Mouse (Mus musculus): ENCODE measurements around the gene Avpr1b. TPM values are rescaled to one million over a fixed set of nuclear protein-coding genes. Genes with fewer than 3 reads are reported as not detected.

Gene Avpr1b
- total RNA-seq, 2 experiments from 2014 or later = not detected

Other genes with a start within 250 kb of the Avpr1b start
- 10 to 100 TPM; 25.0 to 29.4 TPM for gene Srgap2, start 71.9 kb upstream of the Avpr1b start, total RNA-seq (2021)
- gene Fam72a, start 71.3 kb upstream of the Avpr1b start, total RNA-seq (2021) = under 1 TPM; 0.83 to 0.93 TPM
- gene Ctse, start 39.1 kb downstream of the Avpr1b start, total RNA-seq (2021) = 1 to 10 TPM; 2.8 to 2.9 TPM
- 1 to 10 TPM; 4.2 to 4.5 TPM for gene Rab7b, start 89.5 kb downstream of the Avpr1b start, total RNA-seq (2021)
- not detected for gene Slc26a9, start 144.8 kb downstream of the Avpr1b start, total RNA-seq (2021)
- 1 to 10 TPM; 4.4 TPM for gene Pm20d1, start 198.1 kb downstream of the Avpr1b start, total RNA-seq (2021)
- 10 to 100 TPM; 35.7 to 49.1 TPM for gene Slc41a1, start 228.3 kb downstream of the Avpr1b start, total RNA-seq (2021)